Mouse (Mus musculus): Measurements from ENCODE around the gene Map4k4. TPM values are rescaled to one million over a fixed set of nuclear protein-coding genes. Genes with fewer than 3 reads are reported as not detected.

Gene Map4k4
- polyA plus RNA-seq, 1 experiment from 2014 or later: 42.6 TPM

DNA sequence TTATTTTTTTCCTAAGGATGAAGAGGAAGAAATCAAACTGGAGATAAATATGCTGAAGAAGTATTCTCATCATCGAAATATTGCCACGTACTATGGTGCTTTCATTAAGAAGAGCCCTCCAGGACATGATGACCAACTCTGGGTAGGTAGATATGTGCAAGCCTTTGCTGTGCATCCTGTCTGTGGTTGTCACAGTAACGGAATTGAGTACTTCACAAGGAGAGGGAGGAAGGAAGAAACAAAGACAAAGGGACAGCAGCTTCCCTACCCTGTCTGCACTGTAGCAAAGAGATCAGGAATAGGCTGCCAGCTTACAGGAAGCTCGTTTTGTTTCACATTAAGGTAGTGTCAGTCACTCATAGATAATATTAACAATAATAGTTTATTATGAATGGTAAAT is 73.2 kb downstream of the Map4k4 start:
- H3K27me3 ChIP-seq: no peaks in the 10 kb centered on the region
- no peak overlapping the region for H3K27ac ChIP-seq (replicated peaks)
- no peak overlapping the region for H3K9ac ChIP-seq
- H3K9me3 ChIP-seq: no peaks in the 10 kb centered on the region
- WGBS: 79% methylated on average over 4 of the region's 4 CpGs
- H3K4me2 ChIP-seq: no peak overlapping the region
- H3K4me1 ChIP-seq (replicated peaks): peaks cover 44% of the 10 kb centered on the region
- peaks cover 21% of the 10 kb centered on the region for H3K36me3 ChIP-seq
- no peak overlapping the region for H3K4me3 ChIP-seq
- ATAC-seq (ENCODE audit: low FRiP score, low read depth): no peak

GRCm38 (mm10) chr1:39975005-39975404 is 74.3 kb downstream of the Map4k4 start:
- Histone ChIP-seq H3K4me1 (replicated peaks) (peaks cover 38% of the 10 kb centered on the region), H3K9ac (no peak overlapping the region), H3K36me3 (peaks cover 21% of the 10 kb centered on the region), H3K27ac (replicated peaks) (no peak overlapping the region), H3K4me3 (no peak overlapping the region), H3K27me3 (no peaks in the 10 kb centered on the region), H3K9me3 (no peaks in the 10 kb centered on the region), H3K4me2 (no peak overlapping the region)
- ATAC-seq (ENCODE audit: low FRiP score, low read depth): no peak
- 90% methylated on average over 2 of the region's 2 CpGs for WGBS

GRCm38 (mm10) chr1:39976107-39976506 is 75.4 kb downstream of the Map4k4 start:
- Histone ChIP-seq H3K9ac (no peak overlapping the region), H3K4me3 (no peak overlapping the region), H3K27ac (replicated peaks) (no peak overlapping the region), H3K4me1 (replicated peaks) (peaks cover 36% of the 10 kb centered on the region), H3K36me3 (peaks cover 29% of the 10 kb centered on the region), H3K4me2 (no peak overlapping the region), H3K27me3 (no peaks in the 10 kb centered on the region), H3K9me3 (no peaks in the 10 kb centered on the region)
- ATAC-seq (ENCODE audit: low FRiP score, low read depth): no peak
- WGBS: 90% methylated on average over 2 of the region's 2 CpGs

GRCm38 (mm10) chr1:39976847-39977744 is 76.4 kb downstream of the Map4k4 start:
- H3K36me3 ChIP-seq: peaks cover 39% of the 10 kb centered on the region
- H3K27me3 ChIP-seq: no peaks in the 10 kb centered on the region
- WGBS: 65% methylated on average over 11 of the region's 11 CpGs
- ATAC-seq (ENCODE audit: low FRiP score, low read depth): peak; percentile 59
- H3K4me2 ChIP-seq: no peak overlapping the region
- H3K9me3 ChIP-seq: no peaks in the 10 kb centered on the region
- H3K9ac ChIP-seq: no peak overlapping the region
- peak overlapping the region; percentile 68 for H3K27ac ChIP-seq (replicated peaks)
- H3K4me1 ChIP-seq (replicated peaks): peaks cover 38% of the 10 kb centered on the region
- no peak overlapping the region for H3K4me3 ChIP-seq

- H3K4me1 ChIP-seq (replicated peaks): peaks cover 28% of the 10 kb centered on the region; the same call in 1 of the 2 replicates
- no peaks in the 10 kb centered on the region for H3K27me3 ChIP-seq
- H3K4me3 ChIP-seq: no peak overlapping the region
- H3K4me2 ChIP-seq: no peak overlapping the region
- no peak for ATAC-seq (ENCODE audit: low FRiP score, low read depth)
- no peak overlapping the region for H3K27ac ChIP-seq (replicated peaks)
- H3K9me3 ChIP-seq: no peaks in the 10 kb centered on the region
- no peak overlapping the region for H3K9ac ChIP-seq
- WGBS: 79% methylated on average over 20 of the region's 20 CpGs
- H3K36me3 ChIP-seq: peaks cover 52% of the 10 kb centered on the region
These were observed 78.2 kb downstream of the Map4k4 start for GRCm38 (mm10) chr1:39978781-39979486.

GRCm38 (mm10) chr1:39980314-39981290 is 79.9 kb downstream of the Map4k4 start:
- no peak overlapping the region for H3K4me2 ChIP-seq
- H3K36me3 ChIP-seq: peaks cover 58% of the 10 kb centered on the region
- H3K27me3 ChIP-seq: no peaks in the 10 kb centered on the region
- H3K4me1 ChIP-seq (replicated peaks): peaks cover 28% of the 10 kb centered on the region; the same call in 1 of the 2 replicates
- WGBS: 73% methylated on average over 15 of the region's 15 CpGs
- H3K9me3 ChIP-seq: no peaks in the 10 kb centered on the region
- ATAC-seq (ENCODE audit: low FRiP score, low read depth): no peak
- H3K27ac ChIP-seq (replicated peaks): peak overlapping the region; percentile 10; the same call in 1 of the 2 replicates
- no peak overlapping the region for H3K4me3 ChIP-seq
- no peak overlapping the region for H3K9ac ChIP-seq

DNA sequence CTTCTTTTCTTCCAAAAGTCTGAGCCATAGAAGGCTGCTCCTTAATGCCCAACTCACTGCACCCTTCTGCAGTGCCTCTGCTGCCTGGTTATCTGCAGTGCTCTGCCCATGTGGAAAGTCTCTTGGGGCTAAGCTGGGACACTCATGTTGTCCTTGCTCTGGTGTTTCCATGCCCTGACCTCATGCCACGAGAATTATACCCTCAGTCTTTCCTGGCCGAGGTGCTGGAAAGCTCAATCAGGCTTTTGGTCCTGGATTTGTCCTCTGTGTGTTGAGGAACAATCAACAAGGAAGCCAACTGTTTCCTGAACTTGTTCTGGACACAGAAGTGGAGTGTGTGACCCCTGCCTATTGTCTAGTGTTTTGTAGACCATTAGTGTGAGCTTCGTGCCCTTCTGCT is 81.3 kb downstream of the Map4k4 start:
- Histone ChIP-seq H3K9ac (no peak overlapping the region), H3K4me3 (no peak overlapping the region), H3K27ac (replicated peaks) (no peak overlapping the region), H3K9me3 (no peaks in the 10 kb centered on the region), H3K27me3 (no peaks in the 10 kb centered on the region), H3K36me3 (peaks cover 60% of the 10 kb centered on the region), H3K4me2 (no peak overlapping the region), H3K4me1 (replicated peaks) (peaks cover 21% of the 10 kb centered on the region; the same call in 1 of the 2 replicates)
- 71% methylated on average over 3 of the region's 3 CpGs for WGBS
- ATAC-seq (ENCODE audit: low FRiP score, low read depth): no peak

DNA sequence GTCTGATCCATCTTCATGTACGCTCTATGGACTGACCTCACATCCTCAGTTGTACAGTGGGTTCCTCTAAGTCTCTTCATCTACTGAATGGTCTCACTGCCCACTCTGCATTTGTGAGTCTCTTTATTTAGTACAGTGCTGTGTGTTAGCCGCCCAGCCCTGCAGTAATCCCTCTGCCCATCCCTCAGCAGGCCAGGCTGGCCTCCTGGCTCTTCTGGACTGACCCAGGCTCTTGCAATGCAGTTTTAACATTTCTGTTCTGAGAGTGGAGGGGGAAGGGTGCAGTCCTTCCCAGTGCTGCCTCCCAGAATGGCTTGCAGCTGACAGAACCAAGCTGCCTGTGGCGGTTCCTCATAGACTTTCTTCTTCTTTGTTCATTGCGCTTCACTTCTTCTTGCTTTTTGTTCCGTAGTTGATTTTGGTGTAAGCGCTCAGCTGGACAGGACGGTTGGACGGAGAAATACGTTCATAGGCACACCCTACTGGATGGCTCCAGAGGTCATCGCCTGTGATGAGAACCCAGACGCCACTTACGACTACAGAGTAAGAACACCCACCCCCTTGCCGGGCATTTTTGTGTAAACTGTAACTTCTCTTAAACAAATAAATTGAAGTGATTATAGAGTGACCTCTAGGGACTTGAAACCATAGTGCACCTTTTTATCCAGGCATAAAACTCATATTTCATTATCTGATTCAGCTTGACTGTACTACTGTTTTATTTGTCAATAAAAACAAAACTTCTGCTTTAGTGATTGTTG is 82.2 kb downstream of the Map4k4 start:
- WGBS: 65% methylated on average over 13 of the region's 13 CpGs
- Histone ChIP-seq H3K4me2 (no peak overlapping the region), H3K9me3 (no peaks in the 10 kb centered on the region), H3K9ac (no peak overlapping the region), H3K36me3 (peaks cover 60% of the 10 kb centered on the region), H3K27me3 (no peaks in the 10 kb centered on the region), H3K4me3 (no peak overlapping the region), H3K27ac (replicated peaks) (0 out of 2 replicates have a peak overlapping the region, but pooled peaks have one; percentile 13), H3K4me1 (replicated peaks) (peaks cover 14% of the 10 kb centered on the region; the same call in 1 of the 2 replicates)
- ATAC-seq (ENCODE audit: low FRiP score, low read depth): 0 out of 2 replicates have a peak, but pooled peaks have one; percentile 43

DNA sequence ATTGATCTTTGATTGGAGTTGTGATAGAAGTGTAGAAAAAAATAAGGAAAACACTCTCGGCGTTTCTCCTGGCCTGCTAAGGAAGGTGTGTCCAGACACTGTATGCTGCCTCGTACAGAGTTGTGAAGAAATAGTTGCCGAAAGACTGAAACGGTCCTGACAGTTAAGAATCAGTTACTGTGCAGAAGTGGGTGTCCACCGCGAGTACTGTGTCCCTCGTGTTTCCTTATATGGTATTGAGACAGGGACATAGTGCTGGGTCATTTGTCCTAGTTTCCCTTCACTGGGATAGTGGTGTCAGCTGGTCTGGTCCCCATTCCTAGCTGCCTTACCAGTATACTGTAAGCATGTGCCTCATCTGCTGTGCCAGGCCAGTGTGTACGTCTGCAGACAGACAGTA is 83.6 kb downstream of the Map4k4 start:
- Histone ChIP-seq H3K27ac (replicated peaks) (no peak overlapping the region), H3K4me1 (replicated peaks) (peaks cover 13% of the 10 kb centered on the region; the same call in 1 of the 2 replicates), H3K9ac (no peak overlapping the region), H3K4me2 (no peak overlapping the region), H3K4me3 (no peak overlapping the region), H3K9me3 (no peaks in the 10 kb centered on the region), H3K27me3 (no peaks in the 10 kb centered on the region), H3K36me3 (peaks cover 71% of the 10 kb centered on the region)
- 89% methylated on average over 9 of the region's 9 CpGs for WGBS
- no peak for ATAC-seq (ENCODE audit: low FRiP score, low read depth)

GRCm38 (mm10) chr1:39986820-39987219 is 86.1 kb downstream of the Map4k4 start:
- Histone ChIP-seq H3K36me3 (peaks cover 79% of the 10 kb centered on the region), H3K4me2 (no peak overlapping the region), H3K9ac (no peak overlapping the region), H3K4me1 (replicated peaks) (0 out of 2 replicates have a peak, but pooled peaks cover 5% of the 10 kb centered on the region), H3K4me3 (no peak overlapping the region), H3K27me3 (no peaks in the 10 kb centered on the region), H3K27ac (replicated peaks) (no peak overlapping the region), H3K9me3 (no peaks in the 10 kb centered on the region)
- no peak for ATAC-seq (ENCODE audit: low FRiP score, low read depth)
- WGBS: 91% methylated on average over 9 of the region's 9 CpGs

- Histone ChIP-seq H3K4me3 (no peak overlapping the region), H3K9me3 (no peaks in the 10 kb centered on the region), H3K27ac (replicated peaks) (no peak overlapping the region), H3K27me3 (no peaks in the 10 kb centered on the region), H3K9ac (no peak overlapping the region), H3K4me1 (replicated peaks) (no peaks in the 10 kb centered on the region), H3K36me3 (peaks cover 79% of the 10 kb centered on the region), H3K4me2 (no peak overlapping the region)
- no peak for ATAC-seq (ENCODE audit: low FRiP score, low read depth)
- 90% methylated on average over 12 of the region's 12 CpGs for WGBS
These were observed 88.1 kb downstream of the Map4k4 start for GRCm38 (mm10) chr1:39988841-39989240.
